Mouse (Mus musculus): ENCODE data around the gene Gmnn.

Gene Gmnn

DNA sequence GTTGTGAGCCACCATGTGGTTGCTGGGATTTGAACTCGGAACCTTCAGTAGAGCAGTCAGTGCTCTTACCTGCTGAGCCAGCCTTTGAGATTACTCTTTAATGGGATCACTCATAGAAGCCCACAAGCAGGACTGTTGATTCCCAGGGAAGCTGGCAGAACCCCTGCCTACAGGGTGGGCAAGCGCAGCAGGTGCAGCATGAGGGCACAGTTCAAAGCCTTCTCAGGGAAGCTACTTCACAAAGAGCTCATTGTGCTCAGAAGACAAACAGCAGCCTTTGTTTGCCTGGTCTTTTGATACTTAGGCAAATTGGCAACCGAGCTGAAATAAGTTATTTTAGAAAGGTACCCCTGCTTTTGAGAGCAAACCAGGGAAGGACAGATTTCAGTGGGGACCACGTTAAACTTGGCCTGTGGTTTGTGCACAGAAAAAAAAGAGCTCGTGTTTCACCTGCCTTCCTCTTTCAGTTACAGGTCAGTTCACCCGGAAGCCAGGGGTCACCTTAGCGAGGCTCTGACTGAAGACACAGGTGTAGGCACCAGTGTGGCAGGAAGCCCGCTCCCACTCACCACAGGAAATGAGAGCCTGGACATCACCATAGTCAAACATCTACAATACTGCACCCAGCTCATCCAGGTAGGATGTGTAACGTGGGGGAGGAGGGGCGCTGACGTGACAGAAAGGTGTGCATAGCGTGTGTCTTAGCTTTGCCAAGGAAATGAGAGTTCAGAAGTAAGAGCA, 51.9 kb downstream of the Gmnn start:
- no peak for DNase-seq (ENCODE audit: low spot score in 2 of 2)

DNA sequence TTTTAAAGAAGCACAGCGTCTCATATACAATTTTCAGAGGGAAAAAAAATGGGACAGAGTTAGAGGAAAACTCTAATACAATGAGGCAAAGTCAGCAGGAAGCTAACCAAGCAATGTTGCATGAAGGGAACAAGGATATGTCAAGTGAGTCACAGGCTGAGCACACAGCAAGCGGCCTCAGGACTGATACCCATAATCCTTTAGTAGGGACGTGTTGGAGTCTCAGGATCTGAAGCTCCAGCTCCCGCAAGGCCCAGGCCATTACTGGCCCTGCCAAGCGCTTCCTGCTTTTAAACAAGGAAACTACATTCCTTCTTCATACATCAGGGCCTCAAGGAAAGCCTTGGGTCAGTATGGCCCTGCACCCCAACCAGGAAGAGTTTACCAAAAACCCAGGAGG, 59.6 kb downstream of the Gmnn start:
- DNase-seq (ENCODE audit: low spot score in 2 of 2), result no peak
